Mouse (Mus musculus) CD4-positive, CD25-positive, alpha-beta regulatory T cell, adult 4 months (primary cell): Measurements from ENCODE around the gene Eif4g2. TPM values are rescaled to one million over a fixed set of nuclear protein-coding genes. Genes with fewer than 3 reads are reported as not detected.

Source experiments
- ATAC-seq: one replicate; pipeline ENCODE4 v1.8.0; 2017
- polyA plus RNA-seq, 2 experiments: library from polyadenylated mRNA; unstranded; fragments of 100-300 nt; shearing (Covaris generic); gene quantifications; one replicate each; pipeline ENCODE4 v1.2.1; 2017

Eif4g2 gene
- polyA plus RNA-seq = 100 to 1,000 TPM; 830 to 908 TPM

DNA sequence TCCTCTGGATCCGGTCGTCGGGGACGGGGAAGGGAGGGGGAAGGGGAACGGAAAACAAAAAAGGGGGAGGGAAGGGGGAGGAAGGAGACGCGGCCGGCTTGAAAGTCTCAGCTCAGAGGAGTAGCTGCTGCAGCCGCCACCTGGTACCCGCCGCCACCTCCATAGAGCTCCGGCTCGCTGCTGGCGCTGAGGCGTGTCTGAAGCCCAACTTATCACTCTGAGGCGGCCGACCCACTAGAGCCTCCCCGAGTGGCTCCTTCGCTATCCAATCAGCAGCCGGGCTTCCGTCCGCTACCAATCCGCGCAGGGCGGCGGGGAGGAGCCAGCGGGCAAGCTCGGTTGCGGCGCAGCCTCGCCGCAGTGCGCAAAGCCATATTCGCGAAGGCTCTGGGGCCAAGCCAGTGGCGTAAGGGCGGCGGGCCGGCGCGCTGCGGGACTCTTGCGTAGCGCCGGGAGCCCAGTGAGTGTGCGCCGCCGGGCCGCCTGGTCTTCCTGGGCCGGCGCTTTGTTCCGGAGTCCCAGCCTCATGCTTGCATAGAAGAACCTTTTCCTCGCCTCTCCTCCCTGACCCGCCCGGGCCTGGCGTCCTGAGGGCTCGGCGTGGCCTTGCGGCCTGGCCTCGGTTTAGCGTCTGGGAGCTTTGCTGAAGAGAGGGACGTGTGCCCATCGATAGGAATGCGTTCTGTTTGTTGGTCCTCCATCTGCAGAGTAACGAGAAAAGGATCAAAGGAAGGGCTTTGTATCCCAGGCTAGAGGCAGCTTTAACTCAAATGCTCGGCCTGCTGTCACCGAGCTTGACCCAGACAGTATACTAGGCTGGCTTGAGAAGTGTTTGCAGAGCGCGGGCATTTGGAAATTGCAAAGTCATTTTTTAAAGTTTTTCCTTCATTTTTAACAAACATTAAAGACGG, at the start of gene Eif4g2:
Eif4g2 (minus strand) TSS at position 209 of the 911 bp plus-strand sequence.
- peak; percentile 89 for ATAC-seq

DNA sequence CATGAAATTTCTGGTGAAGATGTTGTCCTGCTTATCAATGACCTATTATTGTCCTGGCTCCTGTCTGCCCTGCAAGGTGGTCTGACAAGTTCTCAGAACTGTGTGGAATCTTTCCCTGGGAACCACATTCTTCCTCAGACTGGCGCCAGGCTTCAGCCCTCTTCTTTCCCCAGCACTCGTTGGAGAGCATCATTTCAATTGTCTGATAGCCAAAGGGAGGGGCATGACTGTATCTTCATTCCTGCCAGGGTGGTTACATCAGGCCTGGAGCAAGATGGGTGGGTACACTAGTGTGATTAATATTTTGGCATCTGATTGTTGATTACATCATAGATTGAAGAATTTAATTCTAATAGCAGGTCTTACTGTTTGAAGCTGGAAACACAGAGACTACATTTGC, 49.8 kb upstream of the Eif4g2 start:
- no peak for ATAC-seq

DNA sequence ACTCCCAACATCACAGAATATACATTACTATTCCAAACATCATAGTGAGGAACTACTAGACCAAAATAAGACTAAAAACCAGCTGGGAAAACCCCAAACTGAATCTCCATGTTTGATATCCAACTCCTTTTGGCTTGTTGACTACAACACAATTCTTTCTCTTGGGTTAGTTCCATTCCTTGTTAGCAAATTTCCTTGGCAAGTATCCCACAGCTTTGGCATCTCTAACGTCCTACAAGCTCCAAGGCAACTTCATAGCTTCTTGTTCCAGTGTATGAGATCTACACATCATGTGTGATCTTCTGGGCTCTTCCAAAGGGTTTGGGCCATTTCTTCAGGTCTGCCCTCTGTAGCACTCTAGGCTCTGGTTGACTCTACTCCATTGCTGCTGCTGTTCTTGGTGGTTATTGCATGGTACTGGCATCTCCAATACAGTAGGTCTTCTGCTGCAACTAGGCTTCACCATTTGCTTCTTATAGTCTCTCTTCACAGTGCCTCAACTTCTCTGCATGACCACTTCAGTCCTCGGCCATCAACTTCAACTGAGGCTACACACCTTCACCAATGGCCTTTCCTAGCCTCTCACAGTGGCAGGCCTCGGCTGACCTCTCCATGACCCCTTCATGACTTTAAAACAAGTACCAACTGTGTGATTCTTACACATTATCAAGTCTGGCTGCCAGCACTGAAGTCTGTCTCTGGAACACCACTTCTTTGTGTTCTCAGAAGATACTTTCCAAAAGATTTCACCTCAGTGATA, 44.0 kb upstream of the Eif4g2 start:
- ATAC-seq = no peak

DNA sequence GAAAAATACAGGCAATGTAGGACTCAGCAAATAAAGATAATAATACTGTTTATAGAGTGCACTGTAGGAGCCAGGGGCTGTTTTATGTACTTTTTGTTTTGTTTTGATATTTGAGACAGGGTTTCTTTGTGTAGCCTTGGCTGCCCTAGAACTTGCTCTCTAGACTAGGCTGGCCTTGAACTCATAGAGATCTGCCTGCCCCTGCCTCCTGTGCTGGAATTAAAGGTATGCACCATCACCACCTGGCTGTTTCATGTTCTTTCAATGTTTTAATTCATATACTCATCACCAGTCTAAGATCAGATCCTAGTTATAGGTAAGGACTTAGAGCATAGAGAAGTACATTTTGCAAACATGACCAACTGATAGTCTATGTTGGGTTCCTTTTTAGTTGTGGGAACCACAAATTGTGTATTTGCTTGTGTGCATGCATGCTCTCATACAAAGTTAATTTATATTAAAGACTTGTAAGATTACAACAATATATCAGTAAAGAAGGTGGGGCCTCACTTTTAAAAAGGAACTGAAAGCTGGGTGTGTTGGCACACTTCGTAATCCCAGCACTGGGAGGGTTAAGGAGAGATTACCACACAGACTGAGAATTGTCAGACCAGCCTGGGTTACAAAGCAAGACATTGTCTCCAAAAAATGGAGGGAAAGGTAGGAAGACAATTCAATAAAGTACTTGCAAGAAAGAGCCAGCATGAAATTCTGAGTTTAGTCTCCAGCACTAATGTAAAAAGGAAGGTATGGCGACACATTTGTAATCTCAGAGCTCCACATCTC, 41.1 kb upstream of the Eif4g2 start:
- ATAC-seq = no peak

DNA sequence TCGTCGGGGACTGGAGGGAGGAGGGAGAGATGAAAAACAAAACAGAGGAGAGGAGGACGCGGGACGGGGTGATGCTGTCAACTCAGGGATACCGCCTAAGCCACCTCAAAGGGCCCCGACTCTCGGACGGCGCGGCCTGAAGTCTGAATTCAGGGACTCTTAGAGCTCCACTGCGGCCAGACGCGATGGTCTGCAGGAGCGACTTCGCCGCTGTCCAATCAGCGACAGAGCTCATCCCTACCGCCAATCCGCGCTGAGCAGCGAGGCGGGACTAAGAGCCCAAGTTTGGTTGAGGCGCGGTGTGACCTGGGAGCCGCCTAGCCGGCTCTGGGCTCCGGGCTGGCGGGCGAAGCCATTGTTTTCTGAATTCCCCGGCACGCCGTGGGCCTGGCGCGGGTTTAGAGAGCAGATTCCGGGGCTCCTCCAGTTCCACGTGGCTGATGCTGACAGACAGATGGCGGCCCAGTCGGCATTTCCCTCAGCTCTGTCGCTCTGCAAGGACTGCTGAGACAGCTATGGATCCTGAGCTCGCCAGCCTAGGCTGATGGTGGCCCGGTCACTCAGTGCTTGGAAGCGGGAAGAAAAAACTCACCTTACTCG, 39.8 kb upstream of the Eif4g2 start:
- ATAC-seq = peak; percentile 96

DNA sequence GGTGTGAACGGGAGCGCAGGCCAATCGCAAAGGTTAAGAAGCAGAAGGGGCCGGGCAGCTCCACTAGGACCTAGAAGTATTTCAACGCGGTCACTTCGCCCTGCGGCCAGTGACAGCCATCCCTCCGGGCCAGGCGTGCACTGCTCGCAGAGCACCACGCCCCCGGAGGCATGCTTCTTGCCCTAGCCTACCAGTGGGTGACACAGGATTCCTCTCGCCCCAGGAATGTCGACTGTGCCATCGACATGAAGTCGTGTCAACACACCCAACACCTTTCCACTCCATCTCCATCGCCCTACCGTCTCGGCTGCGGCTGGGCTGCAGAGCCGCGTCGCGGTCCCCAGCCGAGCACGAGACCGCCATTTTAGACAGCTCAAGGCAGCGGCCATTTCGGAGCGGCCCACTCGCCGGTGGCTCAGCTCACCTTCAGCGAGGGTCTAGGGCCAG, 39.3 kb upstream of the Eif4g2 start:
- ATAC-seq = peak; percentile 67

DNA sequence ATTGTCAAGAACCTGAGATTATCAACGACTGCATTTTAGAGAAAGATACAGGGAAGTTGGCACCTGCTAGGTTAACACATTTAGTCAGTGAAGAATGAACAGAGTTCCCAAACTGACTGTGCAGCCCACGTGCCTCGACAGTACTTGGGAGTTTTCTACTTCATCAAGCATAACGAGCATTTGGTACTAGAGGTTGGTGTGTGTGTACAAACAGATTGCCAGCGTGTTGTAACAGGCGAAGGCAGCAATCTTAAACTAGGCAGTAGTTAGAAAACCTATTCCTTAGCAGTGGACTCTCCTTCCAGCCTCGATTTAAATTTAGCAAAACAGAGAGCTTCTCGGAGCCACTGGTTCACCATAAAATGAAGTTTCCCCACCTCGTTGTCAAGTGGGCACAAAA, 38.7 kb upstream of the Eif4g2 start:
- ATAC-seq = no peak

DNA sequence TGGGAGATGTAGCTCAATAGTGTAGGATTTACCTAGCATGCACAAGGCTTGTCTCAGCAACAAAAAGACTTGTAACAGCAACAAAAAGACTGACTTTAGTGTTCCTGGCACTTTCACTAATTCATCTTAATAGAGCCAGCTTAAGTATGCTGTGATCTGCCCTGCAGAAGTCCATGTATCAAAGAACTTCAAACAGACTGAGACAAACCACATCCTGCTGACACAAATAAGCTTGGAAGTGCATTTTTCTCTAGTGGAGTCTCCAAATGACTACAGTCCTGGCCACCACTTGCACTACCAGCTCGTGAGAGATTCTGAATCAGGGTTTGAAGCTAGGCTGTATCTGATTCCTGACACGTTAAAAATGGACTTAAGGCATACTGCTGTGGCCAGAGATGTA, 26.7 kb upstream of the Eif4g2 start:
- peak; percentile 85 for ATAC-seq

DNA sequence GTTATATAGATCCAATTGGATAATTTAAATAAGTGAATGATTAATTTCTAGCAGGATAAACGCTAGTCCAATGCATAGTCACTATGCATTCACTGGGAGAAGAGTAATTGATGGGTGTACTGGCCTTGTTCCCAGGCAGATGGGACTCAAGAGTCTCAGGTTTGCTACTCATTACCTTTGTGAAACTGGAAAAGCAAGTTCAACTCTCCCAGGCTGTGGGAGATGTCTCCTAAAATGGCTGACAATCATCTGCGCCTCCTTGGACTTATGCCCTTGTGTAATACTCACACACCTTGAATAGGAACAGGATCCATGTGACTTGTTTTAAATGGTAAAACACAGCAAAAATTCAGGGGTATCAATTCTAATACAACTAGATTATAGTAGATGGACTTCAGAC, 26.3 kb upstream of the Eif4g2 start:
- no peak for ATAC-seq

DNA sequence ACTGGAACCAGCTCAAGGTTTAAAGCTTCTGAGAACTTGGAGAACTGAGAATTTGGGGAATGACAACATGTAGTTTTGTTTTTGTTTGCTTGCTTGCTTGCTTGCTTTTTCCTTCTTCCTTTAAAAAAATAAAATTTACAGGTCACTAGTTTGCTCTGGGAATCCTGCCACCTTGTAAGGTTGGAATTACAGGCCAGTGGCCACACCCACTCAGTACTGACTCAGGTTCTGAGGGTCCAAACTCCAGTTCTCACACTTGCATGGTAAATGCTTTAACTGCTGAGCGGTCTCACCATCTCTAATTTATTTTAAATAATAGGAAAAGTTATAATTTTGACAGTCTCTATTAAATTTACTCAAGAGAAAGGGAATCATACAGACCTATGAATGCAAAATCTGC, 15.4 kb upstream of the Eif4g2 start:
- no peak for ATAC-seq

DNA sequence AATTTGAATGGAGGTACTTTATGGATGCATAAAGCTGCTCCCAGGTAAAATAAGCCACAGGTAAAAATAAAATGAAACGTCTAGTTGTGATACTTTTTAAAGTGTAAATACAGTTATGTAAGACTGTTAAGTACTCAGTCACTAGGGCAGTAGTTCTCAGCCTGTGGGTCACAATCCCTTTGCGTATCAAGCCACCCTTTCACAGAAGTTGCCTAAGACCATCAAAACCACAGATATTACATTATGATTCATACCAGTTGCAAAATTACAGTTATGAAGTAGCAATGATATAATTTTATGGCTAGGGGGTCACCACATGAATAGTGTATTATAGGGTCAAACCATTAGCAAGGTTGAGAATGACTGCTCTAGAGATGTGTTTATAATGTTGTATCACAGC, 12.3 kb upstream of the Eif4g2 start:
- no peak for ATAC-seq

DNA sequence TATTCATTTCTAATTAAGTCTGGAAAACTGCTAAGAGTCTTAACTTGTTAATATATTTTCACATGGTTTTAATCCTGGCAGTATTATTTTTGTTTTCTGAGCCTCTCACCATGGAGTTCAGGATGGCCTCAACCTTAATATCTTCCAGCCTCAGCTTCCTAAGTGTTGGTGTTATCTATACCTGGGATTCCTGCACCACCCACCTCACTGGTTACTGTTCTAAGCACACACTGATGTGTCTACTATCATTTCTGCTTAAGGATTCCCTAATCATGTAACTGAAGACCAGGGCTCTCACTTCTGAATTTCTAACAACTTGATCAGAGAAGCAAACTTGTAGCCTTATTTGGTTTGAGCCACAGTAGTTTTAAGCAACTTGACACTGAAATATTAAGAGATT, 2.3 kb upstream of the Eif4g2 start:
- ATAC-seq = no peak

DNA sequence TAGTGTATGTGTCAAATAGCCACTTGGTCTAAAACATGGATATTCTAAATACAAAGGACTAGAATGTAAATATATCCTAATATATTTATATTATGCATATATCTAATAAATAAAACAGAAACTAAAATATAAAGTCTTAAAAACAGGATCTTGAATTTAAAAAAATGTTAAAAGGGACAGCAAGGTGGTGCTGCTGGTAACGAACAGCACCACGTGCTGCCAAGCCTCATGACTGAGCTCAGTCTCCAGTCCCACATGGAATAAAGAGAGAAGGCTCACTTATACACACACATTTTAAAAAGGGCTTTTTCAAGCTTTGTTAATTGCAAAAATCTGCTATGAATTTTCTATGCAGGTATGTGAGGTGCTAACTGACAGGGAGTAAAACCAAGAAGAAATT, 1.6 kb upstream of the Eif4g2 start:
- no peak for ATAC-seq

DNA sequence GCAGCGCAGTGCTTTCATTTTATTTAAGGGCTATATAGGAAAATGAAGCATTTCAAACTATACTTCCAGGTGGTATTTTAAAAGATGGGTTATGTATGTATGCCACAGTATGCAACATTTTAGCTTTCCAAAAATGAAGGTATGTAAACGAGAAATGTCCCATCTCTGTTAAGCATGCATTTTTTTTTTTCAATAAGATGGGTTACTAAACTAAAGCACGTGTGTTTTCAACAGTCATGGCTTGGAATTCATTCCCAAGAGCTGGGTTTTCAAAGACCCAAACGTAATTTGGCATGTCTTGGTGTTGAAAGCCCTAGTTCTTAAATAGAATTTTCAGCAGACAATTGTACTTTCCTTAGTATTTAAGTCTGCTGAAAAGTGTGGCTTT, 897 bp upstream of the Eif4g2 start:
- ATAC-seq = no peak

DNA sequence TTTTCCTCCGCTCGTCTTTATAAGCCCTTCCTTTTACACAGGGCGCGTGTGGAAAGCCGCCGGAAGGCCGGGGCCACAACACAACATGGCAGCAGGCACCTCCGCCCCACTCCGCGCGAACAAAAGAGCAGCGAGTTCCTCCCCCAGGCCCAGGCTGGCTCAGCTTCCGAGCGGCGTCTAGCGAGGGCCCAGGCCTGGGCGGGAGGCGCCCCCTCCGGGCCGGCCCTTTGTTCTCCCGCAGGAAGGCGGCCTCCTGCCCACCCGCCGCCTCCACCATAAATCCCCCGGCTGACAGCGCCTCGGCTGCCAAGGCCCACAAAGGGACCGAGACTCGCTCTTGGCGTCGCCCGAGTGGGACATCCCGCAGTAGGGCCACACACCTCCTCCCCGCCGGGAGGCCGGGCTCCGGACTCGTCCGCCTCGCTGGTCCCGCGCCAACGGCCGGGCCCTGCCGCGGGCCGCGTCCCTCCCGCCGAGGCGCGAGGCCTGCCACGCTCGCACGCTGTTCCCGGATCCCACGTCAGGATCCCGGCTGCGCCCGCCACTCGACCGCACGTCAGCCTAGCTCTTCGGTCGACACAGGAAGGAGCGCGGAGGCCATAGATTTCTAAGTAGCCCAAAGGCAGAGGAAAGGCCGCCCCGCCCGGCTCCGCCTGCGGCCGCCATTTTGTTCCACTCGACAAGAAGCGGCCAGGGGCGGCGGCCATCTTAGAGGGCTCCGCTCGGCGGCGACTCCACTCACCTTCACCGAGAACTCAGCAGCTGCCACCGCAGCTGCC, 598 bp downstream of the Eif4g2 start:
- peak; percentile 42 for ATAC-seq

DNA sequence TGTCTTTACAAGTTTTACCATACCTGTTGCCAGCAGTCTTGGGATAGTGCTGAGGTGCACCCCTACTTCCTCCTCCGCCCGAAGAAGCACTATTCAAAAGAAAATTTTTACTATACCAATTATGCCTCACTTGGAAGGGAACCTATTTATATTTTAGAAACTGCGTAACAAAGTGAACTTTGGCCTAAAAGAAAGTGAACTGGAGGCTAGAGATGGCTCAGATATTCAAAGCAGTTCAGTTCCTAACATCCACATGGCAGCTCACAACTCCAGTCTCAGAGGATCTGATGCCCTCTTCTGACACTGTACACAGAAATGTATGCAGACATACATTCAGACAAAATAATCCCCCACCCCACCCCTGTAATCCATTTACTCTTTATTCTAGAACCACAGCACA, 2.0 kb downstream of the Eif4g2 start:
- ATAC-seq = no peak

DNA sequence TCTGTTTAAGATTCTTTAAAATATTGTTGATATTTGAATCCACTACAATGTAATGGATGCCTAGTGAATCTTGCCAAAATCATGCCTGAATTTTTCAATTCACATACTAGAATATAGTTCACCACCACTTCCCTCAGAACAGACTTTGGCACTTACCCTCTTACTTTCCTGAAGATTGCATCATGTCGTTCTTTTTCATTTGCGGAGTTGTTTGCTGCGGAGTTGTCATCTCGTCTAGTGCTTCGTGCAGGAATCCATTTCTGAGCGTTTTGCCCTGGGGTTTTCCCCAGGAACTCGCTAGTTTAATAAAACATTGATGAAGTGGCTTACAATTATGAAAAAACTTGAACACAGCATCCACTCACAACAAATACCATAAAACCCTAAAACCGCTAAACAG, 2.8 kb downstream of the Eif4g2 start:
- ATAC-seq = no peak

DNA sequence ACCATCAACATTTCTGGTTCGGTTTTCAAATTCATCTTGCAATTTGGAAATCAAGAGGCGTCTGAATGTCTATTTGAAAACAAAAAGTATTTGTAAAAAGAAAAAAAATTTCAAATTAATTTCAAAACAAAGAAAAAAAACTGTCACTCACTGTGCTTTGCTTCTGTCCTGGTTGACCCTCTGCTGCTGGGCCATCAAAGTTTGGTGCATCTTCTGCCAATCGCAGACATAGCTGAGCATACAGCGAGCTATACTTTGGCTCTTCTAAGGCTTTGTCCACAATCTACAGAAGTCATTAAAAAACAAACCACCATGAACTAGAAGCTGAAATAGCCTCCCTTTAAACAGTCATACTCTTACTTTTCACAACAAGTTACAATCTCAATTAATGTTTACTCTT, 4.6 kb downstream of the Eif4g2 start:
- no peak for ATAC-seq

DNA sequence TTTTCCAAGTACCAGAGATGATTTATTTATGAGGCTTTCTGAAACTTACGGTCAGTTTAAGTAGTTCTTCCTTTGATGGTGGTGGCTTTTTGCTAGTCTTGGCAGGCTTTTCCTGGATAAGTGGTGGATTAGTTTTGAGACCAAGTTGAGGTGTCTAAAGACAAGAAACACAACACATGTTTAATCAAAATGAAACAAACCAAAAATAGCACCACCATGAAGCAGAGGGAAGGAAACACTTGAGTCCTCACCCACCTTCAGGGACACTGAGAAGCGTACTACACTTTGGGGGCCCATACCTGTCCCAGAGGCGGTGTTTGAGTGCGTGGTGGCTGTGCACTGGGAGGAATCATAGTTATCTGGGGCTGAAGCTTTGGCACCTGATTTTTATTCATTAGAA, 7.5 kb downstream of the Eif4g2 start:
- ATAC-seq = no peak

DNA sequence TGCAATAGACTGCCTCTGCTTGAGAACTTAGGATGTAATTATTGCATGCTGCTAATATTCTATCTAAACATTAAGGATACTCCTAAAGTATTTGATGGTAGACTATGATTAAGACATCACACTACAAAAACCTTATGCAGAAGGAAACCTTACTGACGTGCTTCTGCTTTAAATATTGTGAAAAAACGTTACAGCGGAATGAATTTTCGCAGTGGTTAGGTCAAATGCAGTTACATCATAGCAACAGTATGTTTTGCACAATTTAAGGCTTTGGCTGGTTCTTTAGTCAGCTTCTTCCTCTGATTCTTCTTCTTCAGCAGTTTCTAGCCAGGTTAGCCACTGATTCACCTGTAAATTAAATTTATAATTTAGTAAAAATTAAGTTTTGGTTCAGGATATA, 10.4 kb downstream of the Eif4g2 start:
- ATAC-seq = no peak

DNA sequence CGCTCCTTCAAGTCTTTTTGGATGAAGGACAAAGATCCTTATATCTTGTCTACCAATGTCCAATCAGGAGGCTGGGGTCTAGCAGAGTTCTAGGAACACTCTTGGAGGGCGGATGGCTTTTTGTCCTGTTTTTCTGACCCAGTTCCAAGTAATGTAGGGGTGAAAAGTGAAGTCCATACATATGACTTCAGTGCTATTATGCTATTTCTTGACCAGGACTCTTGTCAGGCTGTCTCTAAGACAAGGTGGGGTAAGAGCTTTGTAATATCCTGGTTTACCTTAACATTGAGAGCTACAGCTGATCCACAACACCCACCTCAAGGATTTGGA, 12.7 kb downstream of the Eif4g2 start:
- no peak for ATAC-seq
